Mouse (Mus musculus) MEL (cell line): ENCODE results near the gene Kcnk3.

Source experiments
- BHLHE40 ChIP-seq: IDR thresholded peaks from 2 replicates; pipeline ENCODE4 v1.6.1; 2012; ENCODE audit warnings: low read depth, mild to moderate bottlenecking, inconsistent platforms, low read length, improper control_type of control experiment, borderline replicate concordance
- CHD2 ChIP-seq: IDR thresholded peaks from 2 replicates; pipeline ENCODE4 v1.6.1; 2011; ENCODE audit warnings: low read length, improper control_type of control experiment
- CTCF ChIP-seq, 3 experiments: IDR thresholded peaks in 2 of 3; conservative IDR thresholded peaks in 1 of 3; 2 replicates each; pipeline ENCODE4 v1.5.1; 2011 to 2012; ENCODE audit warnings: low read length in 3 of 3, low read depth in 2 of 3, mild to moderate bottlenecking in 2 of 3, improper control_type of control experiment in 1 of 3, inconsistent platforms in 1 of 3, mixed read lengths in 1 of 3, moderate library complexity in 1 of 3; ENCODE audit not compliant: control insufficient read depth in 1 of 3, insufficient read depth in 1 of 3, poor library complexity in 1 of 3, severe bottlenecking in 1 of 3
- HCFC1 ChIP-seq: IDR thresholded peaks from 2 replicates; pipeline ENCODE4 v1.6.1; 2012; ENCODE audit warnings: low read depth, mild to moderate bottlenecking, inconsistent platforms, low read length, improper control_type of control experiment, moderate library complexity
- MAFK ChIP-seq: IDR thresholded peaks from 2 replicates; pipeline ENCODE4 v1.6.1; 2011; ENCODE audit warnings: low read depth, mild to moderate bottlenecking, low read length, improper control_type of control experiment, borderline replicate concordance
- MEF2A ChIP-seq: IDR thresholded peaks from 2 replicates; pipeline ENCODE4 v1.6.1; 2014; ENCODE audit warnings: low read depth, mild to moderate bottlenecking, inconsistent platforms, low read length, improper control_type of control experiment; ENCODE audit not compliant: poor library complexity, insufficient replicate concordance, severe bottlenecking; ENCODE audit errors: extremely low read depth
- MXI1 ChIP-seq: IDR thresholded peaks from 2 replicates; pipeline ENCODE4 v1.6.1; 2011; ENCODE audit warnings: mild to moderate bottlenecking, low read depth, low read length, improper control_type of control experiment
- NRF1 ChIP-seq: IDR thresholded peaks from 2 replicates; pipeline ENCODE4 v1.6.1; 2014; ENCODE audit warnings: low read depth, mild to moderate bottlenecking, inconsistent platforms, low read length, improper control_type of control experiment, moderate library complexity; ENCODE audit not compliant: poor library complexity, insufficient read depth, severe bottlenecking
- POLR2A ChIP-seq, 2 experiments: IDR thresholded peaks; 2 replicates each; pipeline ENCODE4 v1.6.1; 2011 to 2012; ENCODE audit warnings: low read length in 2 of 2, mild to moderate bottlenecking in 2 of 2, control low read depth in 1 of 2, improper control_type of control experiment in 1 of 2, low read depth in 1 of 2, moderate library complexity in 1 of 2; ENCODE audit not compliant: control insufficient read depth in 1 of 2, insufficient read depth in 1 of 2, poor library complexity in 1 of 2
- RAD21 ChIP-seq: IDR thresholded peaks from 2 replicates; pipeline ENCODE4 v1.6.1; 2011; ENCODE audit warnings: mild to moderate bottlenecking, low read depth, low read length, improper control_type of control experiment
- TCF12 ChIP-seq: IDR thresholded peaks from 2 replicates; pipeline ENCODE4 v1.6.1; 2014; ENCODE audit warnings: low read depth, mild to moderate bottlenecking, inconsistent platforms, low read length, improper control_type of control experiment, moderate library complexity
- UBTF ChIP-seq: IDR thresholded peaks from 2 replicates; pipeline ENCODE4 v1.6.1; 2012; ENCODE audit warnings: low read depth, mild to moderate bottlenecking, inconsistent platforms, low read length, improper control_type of control experiment, moderate library complexity, borderline replicate concordance; ENCODE audit not compliant: insufficient read depth
- USF1 ChIP-seq: IDR thresholded peaks from 2 replicates; pipeline ENCODE4 v1.6.1; 2014; ENCODE audit warnings: low read depth, mild to moderate bottlenecking, inconsistent platforms, low read length, improper control_type of control experiment, moderate library complexity
- ZKSCAN1 ChIP-seq: IDR thresholded peaks from 2 replicates; pipeline ENCODE4 v1.6.1; 2012; ENCODE audit warnings: low read depth, mild to moderate bottlenecking, inconsistent platforms, low read length, improper control_type of control experiment, moderate library complexity

DNA sequence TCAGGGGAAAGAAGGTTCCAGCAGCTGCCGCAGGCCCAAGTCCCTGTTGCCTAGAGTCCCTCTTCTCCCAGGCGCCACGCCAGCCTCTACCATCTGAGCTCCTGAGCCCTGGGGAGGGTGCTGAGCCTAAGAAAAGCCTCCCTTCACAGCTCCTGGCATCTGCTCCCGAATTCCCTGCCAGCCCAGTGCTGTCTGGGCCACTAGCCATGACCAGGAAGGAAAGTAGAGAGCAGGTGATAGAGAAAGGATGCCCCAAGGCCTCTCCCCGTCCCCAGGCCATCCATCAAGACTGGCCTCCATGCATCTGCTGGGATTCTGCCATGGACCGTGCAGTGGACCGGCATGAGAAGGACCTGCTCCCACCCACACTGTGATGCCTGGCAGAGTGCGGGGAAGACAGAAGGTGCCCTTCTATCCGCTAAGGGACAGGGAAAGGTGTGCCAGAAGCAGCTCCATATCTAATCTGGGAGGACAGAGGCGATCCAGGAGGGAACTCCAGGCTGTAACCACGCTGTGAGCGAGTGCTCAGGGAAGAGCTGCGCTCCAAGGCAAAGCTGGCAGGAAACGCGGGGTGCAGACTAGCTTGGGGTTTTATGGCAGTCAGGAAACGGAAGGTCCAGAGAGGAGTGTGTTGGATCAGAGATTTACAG, 18.6 kb downstream of the Kcnk3 start:
- TF ChIP-seq USF1 (no peak), CHD2 (no peak), HCFC1 (no peak), MEF2A (no peak), CTCF (IDR thresholded peaks at IDR 0.05 in 2 of 3, conservative IDR thresholded peaks at IDR 0.05 in 1 of 3; ENCODE audit: control insufficient read depth in 1 of 3, insufficient read depth in 1 of 3, low read depth in 2 of 3, low read length in 3 of 3, poor library complexity in 1 of 3, severe bottlenecking in 1 of 3) (no peak), NRF1 (no peak), BHLHE40 (no peak), TCF12 (no peak), RAD21 (no peak), POLR2A (IDR thresholded peaks at IDR 0.05; ENCODE audit: control insufficient read depth in 1 of 2, insufficient read depth in 1 of 2, low read depth in 1 of 2, low read length in 2 of 2, poor library complexity in 1 of 2) (no peak), UBTF (no peak), ZKSCAN1 (no peak), MXI1 (no peak), MAFK (no peak)
